10 mouse cellular contexts compared by ENCODE assay signal in the genomic region with DNA sequence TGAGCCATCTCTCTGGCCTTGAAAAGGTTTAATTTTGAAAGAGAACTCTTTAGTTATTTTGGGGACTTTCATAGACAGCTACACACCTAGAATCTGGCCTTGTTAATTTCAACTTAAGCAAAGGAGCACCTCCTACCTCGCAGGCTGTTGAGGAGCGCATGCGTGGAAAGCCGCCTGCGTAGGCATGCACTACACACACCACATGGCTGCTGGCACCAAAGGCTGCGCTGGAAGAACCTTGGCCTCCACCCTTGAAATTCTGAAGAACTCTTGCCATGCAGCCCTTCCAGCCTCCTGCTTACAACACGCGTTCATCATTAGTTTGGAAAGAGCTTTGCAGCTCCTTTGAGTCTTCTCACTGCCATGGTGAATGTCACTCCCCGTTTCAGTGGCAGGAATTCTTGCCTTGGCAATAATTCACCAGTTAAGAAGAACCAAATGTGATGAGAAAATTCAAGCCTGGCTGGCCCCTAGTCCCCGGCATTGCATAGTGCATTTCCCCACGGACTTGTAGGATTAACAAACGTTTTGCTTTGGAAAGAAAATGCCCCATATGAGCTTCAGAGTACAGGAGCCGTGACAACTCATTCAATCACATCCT.
DNase-seq lines count a peak whose midpoint lies in the region.
"Had no signal": no experiment of that assay in that cellular context is flagged by ENCODE, and none has a peak within 500 bp of the region (broad histone marks: within the 10 kb centered on the region; RNA-seq: fewer than 3 reads in every experiment).

No protein-coding gene starts in this region.

- intact Hi-C loops in heart, postnatal 25 days (cut with DNase I), result no loop called here

- peak; percentile 40 for DNase-seq in adrenal gland, postnatal 10 days
- no peak for DNase-seq in adrenal gland, adult 8-10 months
- DNase-seq in heart, adult 11 months, result peak; percentile 89
- no peak for DNase-seq in heart, postnatal 4 days
- peak; percentile 24 for DNase-seq in brain, embryonic 18.5 days (ENCODE audit: low read depth, low spot score)
- DNase-seq in heart, postnatal 25 days (ENCODE audit: low spot score), result peak; percentile 16
- DNase-seq in lung, postnatal 10 days, result no peak
- DNase-seq in lung, postnatal 4 days, result no peak
- DNase-seq: liver; lung, embryonic 14.5 days had no signal

Comparison
In these comparisons a context has a peak if more than half of its experiments do, and no peak if none do; other contexts are left out.
1. DNase-seq: peak in adrenal gland, postnatal 10 days (single experiment), heart, adult 11 months (single experiment), brain, embryonic 18.5 days (single experiment) and heart, postnatal 25 days (single experiment); none in adrenal gland, adult 8-10 months (single experiment), heart, postnatal 4 days (single experiment), lung, postnatal 10 days (single experiment) and lung, postnatal 4 days (0 of 2).